Mouse (Mus musculus): ENCODE data around the gene Gm29735. TPM values are rescaled to one million over a fixed set of nuclear protein-coding genes. Genes with fewer than 3 reads are reported as not detected.
"Not testable (repeated sequence)": the region's sequence is repeated elsewhere in the genome, so short reads cannot be mapped to it uniquely, and the experiment has no call there.

The Gm29735 gene
- total RNA-seq, 2 experiments from 2014 or later, result not detected

DNA sequence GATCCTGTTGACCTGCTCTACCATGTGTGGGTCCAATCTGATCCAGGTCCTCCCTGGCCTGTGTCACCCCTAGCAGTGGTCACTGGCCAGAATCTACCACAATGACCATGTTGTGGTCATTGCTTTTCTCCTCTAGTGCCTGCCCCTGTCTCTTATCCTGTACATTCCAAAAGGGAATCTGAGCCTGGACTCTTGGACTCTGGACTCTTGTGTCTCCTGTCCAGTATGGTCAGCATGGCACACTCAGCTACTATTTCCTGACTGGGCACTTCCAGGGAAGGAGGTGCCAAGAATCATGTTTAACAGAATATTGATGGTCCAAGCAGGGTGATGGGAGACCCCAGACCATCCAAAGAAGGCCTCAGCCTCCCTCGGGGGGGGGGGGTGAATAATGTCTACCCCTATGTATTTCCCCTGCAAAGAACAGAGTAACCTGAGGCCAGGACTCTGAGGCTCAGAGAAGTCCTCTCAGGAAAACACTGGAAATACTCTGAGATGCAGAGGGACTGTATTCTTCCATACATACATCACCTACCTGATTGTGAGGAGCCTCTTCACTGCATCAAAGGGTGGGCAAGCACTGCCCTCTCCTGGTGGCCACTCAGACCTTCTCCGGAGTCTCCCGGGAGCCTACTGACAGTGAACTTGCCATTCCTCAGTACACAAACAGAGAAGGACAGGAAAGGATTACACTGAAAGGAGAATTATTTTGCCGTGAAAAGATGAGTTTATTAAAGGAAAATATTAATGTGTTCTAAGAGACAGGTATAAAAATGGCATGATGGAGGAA is 22.5 kb downstream of the Gm29735 start:
- no peak for ATAC-seq (replicated peaks; ENCODE audit: poor library complexity, severe bottlenecking)

DNA sequence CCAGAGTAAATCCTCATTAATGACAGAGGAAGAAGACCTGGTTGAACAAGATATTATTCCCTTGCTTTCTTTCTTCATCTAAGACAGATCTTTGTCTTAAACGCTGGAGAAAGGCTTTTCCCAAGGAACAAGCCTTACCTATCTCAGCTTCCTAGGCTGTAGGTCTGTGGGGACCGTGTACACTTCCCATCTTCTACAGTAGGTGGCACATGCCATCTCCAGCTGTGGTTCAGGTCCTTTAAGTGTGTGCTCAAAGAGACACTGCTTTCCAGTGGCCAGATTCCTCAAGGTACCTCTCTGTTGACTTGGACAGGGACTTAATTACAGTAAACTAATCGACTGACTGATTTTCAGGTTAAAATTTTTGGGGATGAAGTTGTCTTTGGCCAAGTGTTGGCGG is 28.1 kb downstream of the Gm29735 start:
- ATAC-seq (replicated peaks; ENCODE audit: poor library complexity, severe bottlenecking), result no peak

DNA sequence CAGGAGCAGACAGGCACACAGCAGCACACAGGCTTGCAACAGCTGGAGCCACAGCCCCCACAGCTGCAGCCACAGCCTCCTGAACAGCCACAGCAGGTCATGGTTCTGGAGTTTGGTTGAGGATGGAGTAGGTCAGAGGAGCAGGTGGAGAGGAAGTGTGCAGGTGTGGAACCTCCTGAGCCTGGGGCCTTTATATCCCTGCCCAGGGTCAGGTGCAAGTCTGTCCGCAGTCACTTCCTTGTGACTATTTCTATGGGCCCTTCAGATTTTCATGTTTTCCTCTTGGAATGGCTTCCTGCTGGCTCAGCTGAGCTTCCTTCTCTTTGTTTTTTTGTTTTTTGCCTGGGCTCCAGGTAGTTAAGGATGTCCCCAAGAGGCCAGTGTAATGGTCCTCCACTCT is 36.3 kb downstream of the Gm29735 start, which contains the start of gene Gm45618:
Gene Gm45618 (minus strand): TSS at position 101 of the 400 bp plus-strand sequence.
- ATAC-seq (replicated peaks; ENCODE audit: poor library complexity, severe bottlenecking), result not testable (repeated sequence)

DNA sequence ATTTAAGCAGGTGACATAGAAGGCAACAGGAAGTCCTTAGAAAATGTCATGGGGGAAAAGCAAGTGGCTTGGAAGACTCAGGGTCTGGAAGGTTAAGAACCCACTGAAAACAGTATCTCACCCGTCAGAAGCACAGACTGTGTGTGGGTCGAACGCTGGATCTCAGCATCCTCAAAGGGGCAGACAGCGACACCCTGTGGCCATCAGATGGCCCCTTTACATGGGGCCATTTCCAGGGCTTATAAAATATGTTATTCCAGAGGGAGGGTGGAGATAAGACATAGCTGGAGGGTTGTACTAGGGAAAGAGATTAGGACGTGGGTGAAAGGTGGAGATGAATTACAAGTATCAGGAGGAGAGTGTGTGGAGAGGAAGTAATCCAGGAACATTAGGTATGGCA is 37.3 kb downstream of the Gm29735 start:
- ATAC-seq (replicated peaks; ENCODE audit: poor library complexity, severe bottlenecking), result no peak

Other genes starting within 250 kb of the Gm29735 start
- 25.2 and 34.4 TPM in 2 replicates for gene Tollip, start 238.6 kb downstream of the Gm29735 start, total RNA-seq (2014; fragmentation: Nextera tagmentation)
- gene Tollip, start 238.6 kb downstream of the Gm29735 start, total RNA-seq (2017), result 21.1 and 28.3 TPM in 2 replicates
- gene Brsk2, start 207.4 kb downstream of the Gm29735 start, total RNA-seq (2014; fragmentation: Nextera tagmentation), result not detected in 2 replicates
- gene Brsk2, start 207.4 kb downstream of the Gm29735 start, total RNA-seq (2017), result not detected in 2 replicates
- 57.8 and 60.9 TPM in 2 replicates for gene Mob2, start 96.0 kb downstream of the Gm29735 start, total RNA-seq (2014; fragmentation: Nextera tagmentation)
- gene Mob2, start 96.0 kb downstream of the Gm29735 start, total RNA-seq (2017), result 51.2 and 63.4 TPM in 2 replicates
- not detected in 2 replicates for gene Dusp8, start 61.3 kb downstream of the Gm29735 start, total RNA-seq (2014; fragmentation: Nextera tagmentation)
- gene Dusp8, start 61.3 kb downstream of the Gm29735 start, total RNA-seq (2017), result not detected in 2 replicates
- not detected in 2 replicates for gene Gm45618, start 36.4 kb downstream of the Gm29735 start, total RNA-seq (2014; fragmentation: Nextera tagmentation)
- not detected in 2 replicates for gene Gm45618, start 36.4 kb downstream of the Gm29735 start, total RNA-seq (2017)
- gene Gm39115, start 21.1 kb downstream of the Gm29735 start, total RNA-seq (2014; fragmentation: Nextera tagmentation), result not detected in 2 replicates
- gene Gm39115, start 21.1 kb downstream of the Gm29735 start, total RNA-seq (2017), result not detected in 2 replicates
- gene Gm45337, start 12.5 kb downstream of the Gm29735 start, total RNA-seq (2014; fragmentation: Nextera tagmentation), result not detected in 2 replicates
- not detected in 2 replicates for gene Gm45337, start 12.5 kb downstream of the Gm29735 start, total RNA-seq (2017)
- gene Gm4553, start 8.6 kb upstream of the Gm29735 start, total RNA-seq (2014; fragmentation: Nextera tagmentation), result not detected in 2 replicates
- not detected in 2 replicates for gene Gm4553, start 8.6 kb upstream of the Gm29735 start, total RNA-seq (2017)
- gene Krtap5-2, start 18.9 kb upstream of the Gm29735 start, total RNA-seq (2014; fragmentation: Nextera tagmentation), result not detected in 2 replicates
- not detected in 2 replicates for gene Krtap5-2, start 18.9 kb upstream of the Gm29735 start, total RNA-seq (2017)
- gene Gm10153, start 33.3 kb upstream of the Gm29735 start, total RNA-seq (2014; fragmentation: Nextera tagmentation), result not detected in 2 replicates
- gene Gm10153, start 33.3 kb upstream of the Gm29735 start, total RNA-seq (2017), result not detected in 2 replicates
- gene Krtap5-3, start 44.3 kb upstream of the Gm29735 start, total RNA-seq (2014; fragmentation: Nextera tagmentation), result not detected in 2 replicates
- gene Krtap5-3, start 44.3 kb upstream of the Gm29735 start, total RNA-seq (2017), result not detected in 2 replicates
- not detected in 2 replicates for gene Gm7579, start 54.7 kb upstream of the Gm29735 start, total RNA-seq (2014; fragmentation: Nextera tagmentation)
- gene Gm7579, start 54.7 kb upstream of the Gm29735 start, total RNA-seq (2017), result not detected in 2 replicates
- gene Krtap5-5, start 72.9 kb upstream of the Gm29735 start, total RNA-seq (2014; fragmentation: Nextera tagmentation), result not detected in 2 replicates
- not detected in 2 replicates for gene Krtap5-5, start 72.9 kb upstream of the Gm29735 start, total RNA-seq (2017)
- not detected in 2 replicates for gene Gm40460, start 84.0 kb upstream of the Gm29735 start, total RNA-seq (2014; fragmentation: Nextera tagmentation)
- gene Gm40460, start 84.0 kb upstream of the Gm29735 start, total RNA-seq (2017), result not detected in 2 replicates
- not detected in 2 replicates for gene Gm2431, start 101.2 kb upstream of the Gm29735 start, total RNA-seq (2014; fragmentation: Nextera tagmentation)
- not detected in 2 replicates for gene Gm2431, start 101.2 kb upstream of the Gm29735 start, total RNA-seq (2017)
- gene Gm4559, start 117.2 kb upstream of the Gm29735 start, total RNA-seq (2014; fragmentation: Nextera tagmentation), result not detected in 2 replicates
- gene Gm4559, start 117.2 kb upstream of the Gm29735 start, total RNA-seq (2017), result not detected in 2 replicates
- gene Krtap5-1, start 140.0 kb upstream of the Gm29735 start, total RNA-seq (2014; fragmentation: Nextera tagmentation), result not detected in 2 replicates
- not detected in 2 replicates for gene Krtap5-1, start 140.0 kb upstream of the Gm29735 start, total RNA-seq (2017)
- gene Krtap5-4, start 146.4 kb upstream of the Gm29735 start, total RNA-seq (2014; fragmentation: Nextera tagmentation), result not detected in 2 replicates
- not detected in 2 replicates for gene Krtap5-4, start 146.4 kb upstream of the Gm29735 start, total RNA-seq (2017)
- gene Ifitm10, start 216.6 kb upstream of the Gm29735 start, total RNA-seq (2014; fragmentation: Nextera tagmentation), result 1.5 TPM in 1 of 2 replicates, not detected in the other
- gene Ifitm10, start 216.6 kb upstream of the Gm29735 start, total RNA-seq (2017), result not detected in 2 replicates
- gene Gm49369, start 225.6 kb upstream of the Gm29735 start, total RNA-seq (2014; fragmentation: Nextera tagmentation), result not detected in 2 replicates
- gene Gm49369, start 225.6 kb upstream of the Gm29735 start, total RNA-seq (2017), result 38.0 and 63.2 TPM in 2 replicates
- gene Ctsd, start 230.9 kb upstream of the Gm29735 start, total RNA-seq (2014; fragmentation: Nextera tagmentation), result 152 and 191 TPM in 2 replicates
- gene Ctsd, start 230.9 kb upstream of the Gm29735 start, total RNA-seq (2017), result 128 and 144 TPM in 2 replicates

Data from granulocyte monocyte progenitor cell, adult 5-6 weeks (primary cell).